Mouse (Mus musculus): Measurements from ENCODE around the gene Cirbp. TPM values are rescaled to one million over a fixed set of nuclear protein-coding genes. Genes with fewer than 3 reads are reported as not detected.
"Not testable (repeated sequence)": the region's sequence is repeated elsewhere in the genome, so short reads cannot be mapped to it uniquely, and the experiment has no call there.

The Cirbp gene
- polyA plus RNA-seq, 1 experiment from 2014 or later = 62.6 TPM

DNA sequence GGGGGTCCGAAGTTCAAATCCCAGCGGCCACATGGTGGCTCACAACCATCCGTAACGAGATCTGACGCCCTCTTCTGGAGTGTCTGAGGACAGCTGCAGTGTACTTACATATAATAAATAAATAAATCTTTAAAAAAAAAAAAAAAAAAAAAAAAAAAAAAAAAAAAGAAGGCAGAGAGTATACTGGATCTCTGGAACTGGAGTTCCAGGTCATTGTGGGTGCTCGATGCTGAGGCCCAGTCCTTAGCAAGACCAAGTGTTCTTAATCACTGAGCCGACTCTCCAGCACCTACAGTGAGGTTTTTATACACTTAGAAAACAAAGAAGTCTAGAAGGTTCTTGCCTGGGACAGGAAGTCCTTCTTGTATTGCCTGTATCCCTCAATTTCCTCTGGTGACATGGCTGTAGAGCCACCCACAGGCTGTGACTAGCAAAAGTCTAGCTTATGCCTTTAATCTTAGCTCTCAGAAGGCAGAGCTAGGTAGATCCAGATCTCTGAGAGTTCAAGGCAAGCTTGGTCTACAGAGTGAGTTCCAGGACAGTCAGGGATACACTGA is 45.8 kb downstream of the Cirbp start:
- WGBS = 79% methylated on average over 7 of the region's 7 CpGs
- H3K4me1 ChIP-seq (ENCODE audit: control insufficient read depth, insufficient read depth, low read length); H3K27me3 ChIP-seq (replicated peaks; ENCODE audit: control insufficient read depth, insufficient read depth, low read length); H3K4me3 ChIP-seq (ENCODE audit: low read length); H3K27ac ChIP-seq (ENCODE audit: low read length); ATAC-seq; H3K36me3 ChIP-seq (ENCODE audit: control insufficient read depth, insufficient read depth, low read length); H3K9me3 ChIP-seq (ENCODE audit: control insufficient read depth, low read length); H3K4me2 ChIP-seq (ENCODE audit: low read depth, low read length); H3K9ac ChIP-seq (ENCODE audit: low read depth, low read length): not testable (repeated sequence)

GRCm38 (mm10) chr10:80215048-80215772 is 49.4 kb downstream of the Cirbp start:
- no peak overlapping the region for H3K4me2 ChIP-seq (ENCODE audit: low read depth, low read length)
- no peaks in the 10 kb centered on the region for H3K27me3 ChIP-seq (replicated peaks; ENCODE audit: control insufficient read depth, insufficient read depth, low read length)
- H3K4me3 ChIP-seq (ENCODE audit: low read length) = no peak overlapping the region
- 35% methylated on average over 16 of the region's 16 CpGs for WGBS
- no peaks in the 10 kb centered on the region for H3K4me1 ChIP-seq (ENCODE audit: control insufficient read depth, insufficient read depth, low read length)
- H3K9me3 ChIP-seq (ENCODE audit: control insufficient read depth, low read length) = no peaks in the 10 kb centered on the region
- no peak overlapping the region for H3K27ac ChIP-seq (ENCODE audit: low read length)
- ATAC-seq = no peak
- no peaks in the 10 kb centered on the region for H3K36me3 ChIP-seq (ENCODE audit: control insufficient read depth, insufficient read depth, low read length)
- H3K9ac ChIP-seq (ENCODE audit: low read depth, low read length) = no peak overlapping the region

GRCm38 (mm10) chr10:80220676-80221075 is 54.9 kb downstream of the Cirbp start:
- H3K27me3 ChIP-seq (replicated peaks; ENCODE audit: control insufficient read depth, insufficient read depth, low read length) = no peaks in the 10 kb centered on the region
- WGBS = 52% methylated on average over 7 of the region's 9 CpGs

More at GRCm38 (mm10) chr10:80220676-80221075, 54.9 kb downstream of the Cirbp start:
- H3K4me3 ChIP-seq (ENCODE audit: low read length) = no peak overlapping the region
- H3K27ac ChIP-seq (ENCODE audit: low read length) = no peak overlapping the region
- no peak overlapping the region for H3K9ac ChIP-seq (ENCODE audit: low read depth, low read length)
- peaks cover 2% of the 10 kb centered on the region; the same call in 1 of the 2 replicates for H3K4me1 ChIP-seq (ENCODE audit: control insufficient read depth, insufficient read depth, low read length)
- no peaks in the 10 kb centered on the region for H3K36me3 ChIP-seq (ENCODE audit: control insufficient read depth, insufficient read depth, low read length)
- no peak overlapping the region for H3K4me2 ChIP-seq (ENCODE audit: low read depth, low read length)
- ATAC-seq = no peak
- H3K9me3 ChIP-seq (ENCODE audit: control insufficient read depth, low read length) = no peaks in the 10 kb centered on the region

Other genes with a start within 250 kb of the Cirbp start
- 0.68 and 0.69 TPM in 2 replicates for gene Kiss1r, start 249.0 kb upstream of the Cirbp start, polyA plus RNA-seq (2015; fragmentation: Nextera tagmentation; extraction: Ambion mirVana)
- gene R3hdm4, start 244.8 kb upstream of the Cirbp start, polyA plus RNA-seq (2015; fragmentation: Nextera tagmentation; extraction: Ambion mirVana) = 105 and 116 TPM in 2 replicates
- 19.4 and 22.1 TPM in 2 replicates for gene Arid3a, start 238.9 kb upstream of the Cirbp start, polyA plus RNA-seq (2015; fragmentation: Nextera tagmentation; extraction: Ambion mirVana)
- 86.2 and 96.6 TPM in 2 replicates for gene Wdr18, start 205.8 kb upstream of the Cirbp start, polyA plus RNA-seq (2015; fragmentation: Nextera tagmentation; extraction: Ambion mirVana)
- 0.15 and 0.16 TPM in 2 replicates for gene Grin3b, start 195.3 kb upstream of the Cirbp start, polyA plus RNA-seq (2015; fragmentation: Nextera tagmentation; extraction: Ambion mirVana)
- gene Tmem259, start 181.7 kb upstream of the Cirbp start, polyA plus RNA-seq (2015; fragmentation: Nextera tagmentation; extraction: Ambion mirVana) = 7.0 and 9.7 TPM in 2 replicates
- 226 and 245 TPM in 2 replicates for gene Cnn2, start 177.4 kb upstream of the Cirbp start, polyA plus RNA-seq (2015; fragmentation: Nextera tagmentation; extraction: Ambion mirVana)
- gene Abca7, start 169.5 kb upstream of the Cirbp start, polyA plus RNA-seq (2015; fragmentation: Nextera tagmentation; extraction: Ambion mirVana) = 3.3 and 3.4 TPM in 2 replicates
- gene Arhgap45, start 149.3 kb upstream of the Cirbp start, polyA plus RNA-seq (2015; fragmentation: Nextera tagmentation; extraction: Ambion mirVana) = 6.0 and 7.3 TPM in 2 replicates
- gene Polr2e, start 126.2 kb upstream of the Cirbp start, polyA plus RNA-seq (2015; fragmentation: Nextera tagmentation; extraction: Ambion mirVana) = 190 and 212 TPM in 2 replicates
- gene Gpx4, start 118.8 kb upstream of the Cirbp start, polyA plus RNA-seq (2015; fragmentation: Nextera tagmentation; extraction: Ambion mirVana) = 942 and 972 TPM in 2 replicates
- gene Sbno2, start 60.4 kb upstream of the Cirbp start, polyA plus RNA-seq (2015; fragmentation: Nextera tagmentation; extraction: Ambion mirVana) = 13.4 and 14.3 TPM in 2 replicates
- 13.8 and 15.7 TPM in 2 replicates for gene Stk11, start 50.2 kb upstream of the Cirbp start, polyA plus RNA-seq (2015; fragmentation: Nextera tagmentation; extraction: Ambion mirVana)
- 846 and 854 TPM in 2 replicates for gene Atp5d, start 27.4 kb upstream of the Cirbp start, polyA plus RNA-seq (2015; fragmentation: Nextera tagmentation; extraction: Ambion mirVana)
- 5.1 TPM in 2 replicates for gene Cbarp, start 25.1 kb upstream of the Cirbp start, polyA plus RNA-seq (2015; fragmentation: Nextera tagmentation; extraction: Ambion mirVana)
- 8.8 and 10.3 TPM in 2 replicates for gene Midn, start 17.7 kb upstream of the Cirbp start, polyA plus RNA-seq (2015; fragmentation: Nextera tagmentation; extraction: Ambion mirVana)
- gene 1600002K03Rik, start 7.0 kb downstream of the Cirbp start, polyA plus RNA-seq (2015; fragmentation: Nextera tagmentation; extraction: Ambion mirVana) = 23.6 TPM in 2 replicates
- 7.4 and 8.1 TPM in 2 replicates for gene Efna2, start 13.5 kb downstream of the Cirbp start, polyA plus RNA-seq (2015; fragmentation: Nextera tagmentation; extraction: Ambion mirVana)
- 40.9 and 42.4 TPM in 2 replicates for gene Mum1, start 60.4 kb downstream of the Cirbp start, polyA plus RNA-seq (2015; fragmentation: Nextera tagmentation; extraction: Ambion mirVana)
- gene Ndufs7, start 83.1 kb downstream of the Cirbp start, polyA plus RNA-seq (2015; fragmentation: Nextera tagmentation; extraction: Ambion mirVana) = 604 and 616 TPM in 2 replicates
- 91.0 and 106 TPM in 2 replicates for gene Gamt, start 95.0 kb downstream of the Cirbp start, polyA plus RNA-seq (2015; fragmentation: Nextera tagmentation; extraction: Ambion mirVana)
- gene Dazap1, start 95.5 kb downstream of the Cirbp start, polyA plus RNA-seq (2015; fragmentation: Nextera tagmentation; extraction: Ambion mirVana) = 36.8 and 37.6 TPM in 2 replicates
- 894 and 922 TPM in 2 replicates for gene Rps15, start 126.5 kb downstream of the Cirbp start, polyA plus RNA-seq (2015; fragmentation: Nextera tagmentation; extraction: Ambion mirVana)
- 2.4 and 3.1 TPM in 2 replicates for gene Apc2, start 130.0 kb downstream of the Cirbp start, polyA plus RNA-seq (2015; fragmentation: Nextera tagmentation; extraction: Ambion mirVana)
- gene 2310011J03Rik, start 154.6 kb downstream of the Cirbp start, polyA plus RNA-seq (2015; fragmentation: Nextera tagmentation; extraction: Ambion mirVana) = 60.4 and 64.3 TPM in 2 replicates
- gene Pcsk4, start 163.5 kb downstream of the Cirbp start, polyA plus RNA-seq (2015; fragmentation: Nextera tagmentation; extraction: Ambion mirVana) = 10.8 and 12.9 TPM in 2 replicates
- 255 and 314 TPM in 2 replicates for gene Reep6, start 164.0 kb downstream of the Cirbp start, polyA plus RNA-seq (2015; fragmentation: Nextera tagmentation; extraction: Ambion mirVana)
- gene Adamtsl5, start 182.4 kb downstream of the Cirbp start, polyA plus RNA-seq (2015; fragmentation: Nextera tagmentation; extraction: Ambion mirVana) = 28.2 and 37.2 TPM in 2 replicates
- 0.39 and 0.64 TPM in 2 replicates for gene Plk5, start 190.5 kb downstream of the Cirbp start, polyA plus RNA-seq (2015; fragmentation: Nextera tagmentation; extraction: Ambion mirVana)
- 1.9 and 2.7 TPM in 2 replicates for gene Mex3d, start 221.7 kb downstream of the Cirbp start, polyA plus RNA-seq (2015; fragmentation: Nextera tagmentation; extraction: Ambion mirVana)
- 133 and 144 TPM in 2 replicates for gene Mbd3, start 233.6 kb downstream of the Cirbp start, polyA plus RNA-seq (2015; fragmentation: Nextera tagmentation; extraction: Ambion mirVana)
- 1,179 and 1,252 TPM in 2 replicates for gene Uqcr11, start 240.8 kb downstream of the Cirbp start, polyA plus RNA-seq (2015; fragmentation: Nextera tagmentation; extraction: Ambion mirVana)

All from intestine, embryonic 16.5 days (tissue).